Mouse (Mus musculus) cerebellum, adult 11 months (tissue): ENCODE measurements around the gene Mtx1.

ENCODE experiments used
- DNase-seq: peaks from one replicate; pipeline ENCODE4 v3.0.0; 2022

Gene Mtx1

DNA sequence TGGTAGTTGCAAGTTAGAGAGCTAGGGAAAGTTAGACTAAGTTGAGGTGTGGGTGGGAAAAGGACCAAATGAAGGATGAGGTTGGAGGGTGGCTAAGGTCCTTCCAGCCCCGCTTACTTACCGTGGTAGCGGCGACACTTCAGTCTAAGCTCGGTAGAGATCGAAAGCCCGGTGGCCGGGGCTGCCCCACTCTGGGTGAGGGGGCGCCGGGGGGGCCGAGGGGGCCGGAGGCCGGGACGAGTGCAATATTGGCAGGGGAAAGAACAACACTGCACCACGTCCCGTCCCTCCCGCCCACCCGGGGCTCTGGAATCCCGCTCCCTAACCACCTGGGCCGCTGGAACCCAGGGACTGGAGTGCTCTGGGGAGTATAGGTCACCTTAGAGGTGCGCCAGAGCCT lies at the start of gene Mtx1:
Mtx1 (minus strand) TSS at position 189 of the 400 bp plus-strand sequence.
- no peak for DNase-seq

DNA sequence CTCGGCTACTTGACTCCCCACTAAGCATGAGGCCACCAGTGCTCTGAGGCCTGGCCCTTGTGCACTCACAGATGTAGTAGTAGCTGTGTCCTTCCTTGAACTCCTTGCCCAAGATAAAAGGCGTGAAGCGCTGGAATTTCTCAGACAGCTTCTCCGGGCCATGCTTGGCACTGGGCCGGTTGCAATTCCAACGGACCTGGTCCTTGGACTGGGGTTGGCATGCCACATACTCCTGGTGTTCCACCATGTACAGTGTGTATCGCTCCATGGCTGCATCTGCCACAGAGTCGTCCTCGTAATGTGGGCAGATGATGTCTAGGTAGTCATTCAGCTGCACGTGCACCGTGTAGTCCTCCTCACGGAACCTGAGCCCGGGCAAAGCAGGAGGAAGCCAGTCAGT lies 49.2 kb upstream of the Mtx1 start:
- DNase-seq = no peak

DNA sequence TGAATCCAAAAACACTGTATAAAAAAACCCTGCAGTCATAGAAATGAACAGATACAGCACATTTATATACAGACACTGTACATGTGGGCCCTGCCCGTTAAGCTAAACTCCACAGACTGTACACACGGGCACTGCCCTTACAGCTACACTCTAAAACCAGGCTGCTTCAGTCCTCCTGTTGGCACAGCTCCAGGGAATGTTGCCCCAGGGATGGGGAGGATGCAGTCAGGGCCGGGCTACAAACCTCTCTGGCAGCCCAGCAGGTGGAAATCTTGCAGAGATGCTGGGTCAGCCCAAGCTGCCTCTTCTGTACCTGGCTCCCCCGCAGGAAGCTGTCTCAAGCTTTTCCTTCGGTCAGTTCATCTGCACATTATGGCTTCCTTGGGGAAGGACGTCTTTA lies 44.9 kb upstream of the Mtx1 start:
- DNase-seq = no peak

DNA sequence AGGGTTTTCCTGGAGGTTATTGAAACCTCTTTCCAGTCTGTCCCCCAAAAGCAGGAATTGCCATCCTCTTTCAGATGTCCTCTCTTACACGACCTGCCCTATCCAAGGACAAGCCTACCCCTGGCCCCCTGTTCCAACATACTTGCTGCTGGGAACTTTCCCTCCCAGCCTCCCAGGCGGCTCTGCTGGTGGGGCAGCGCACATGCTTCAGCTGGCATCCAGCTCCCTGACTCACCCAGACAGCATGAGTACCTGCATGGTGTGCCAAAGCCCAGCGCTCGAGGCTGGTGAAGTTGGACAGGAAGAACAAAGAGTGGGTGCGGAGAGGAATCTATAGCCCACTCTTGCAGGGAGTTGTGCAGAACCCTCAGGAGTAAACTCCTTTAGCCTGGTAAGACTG lies 44.0 kb upstream of the Mtx1 start:
- peak; percentile 44 for DNase-seq

DNA sequence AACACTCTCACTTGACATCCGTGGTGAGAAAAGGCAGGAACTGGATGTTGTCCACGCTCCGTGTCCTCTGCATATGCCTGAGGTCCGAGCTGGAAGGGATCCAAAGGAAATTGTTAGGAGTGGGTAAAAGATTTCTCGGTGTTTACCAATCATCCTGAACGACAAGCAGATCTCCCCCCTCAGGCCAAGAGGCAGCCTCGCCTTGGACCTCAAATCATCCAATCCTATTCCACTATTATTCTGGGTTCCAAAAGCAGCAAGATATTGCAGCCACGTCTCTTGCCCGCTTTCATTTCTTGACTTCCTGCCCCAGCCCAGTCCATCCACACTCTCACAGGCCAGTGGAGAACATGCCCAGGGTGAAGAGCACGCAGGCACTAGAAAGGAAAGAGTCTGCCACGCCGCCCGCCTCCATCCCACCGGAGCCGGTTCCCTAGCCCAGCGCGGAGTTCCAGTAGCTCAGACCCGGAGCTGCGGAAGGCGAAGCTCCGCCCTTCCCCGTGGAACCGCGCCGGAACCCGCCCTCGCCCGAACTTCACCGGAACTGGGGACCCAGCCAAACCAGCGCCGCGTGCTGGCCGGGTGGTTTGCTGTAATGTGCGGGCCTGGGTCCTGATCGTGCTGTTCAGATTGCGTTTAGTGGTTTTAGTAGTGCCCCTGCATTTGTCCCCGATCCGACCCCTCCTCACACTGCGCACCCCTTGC lies 43.3 kb upstream of the Mtx1 start, which contains the start of gene Slc50a1:
Slc50a1 (minus strand) TSS at position 520 of the 705 bp plus-strand sequence.
- peak; percentile 81 for DNase-seq

DNA sequence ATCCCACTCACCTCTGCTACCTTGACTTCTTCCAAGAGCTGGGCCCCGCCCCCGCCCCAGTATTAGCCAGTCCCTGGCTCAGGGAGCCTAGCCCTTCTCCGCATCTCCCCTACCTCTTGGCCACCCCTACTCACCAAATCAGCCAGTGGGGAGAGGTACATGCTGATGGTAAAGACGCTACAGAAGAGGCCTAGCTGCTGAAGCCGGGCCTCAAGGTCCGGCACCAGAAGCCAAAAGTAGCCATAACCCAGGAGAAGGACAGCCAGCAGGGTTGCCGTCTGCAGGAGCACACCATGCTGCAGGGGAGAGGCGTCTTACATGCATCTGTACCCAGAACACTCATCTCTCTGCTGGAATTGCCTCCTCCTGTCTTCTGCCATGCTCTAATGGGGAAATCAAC lies 42.0 kb upstream of the Mtx1 start:
- DNase-seq = no peak

DNA sequence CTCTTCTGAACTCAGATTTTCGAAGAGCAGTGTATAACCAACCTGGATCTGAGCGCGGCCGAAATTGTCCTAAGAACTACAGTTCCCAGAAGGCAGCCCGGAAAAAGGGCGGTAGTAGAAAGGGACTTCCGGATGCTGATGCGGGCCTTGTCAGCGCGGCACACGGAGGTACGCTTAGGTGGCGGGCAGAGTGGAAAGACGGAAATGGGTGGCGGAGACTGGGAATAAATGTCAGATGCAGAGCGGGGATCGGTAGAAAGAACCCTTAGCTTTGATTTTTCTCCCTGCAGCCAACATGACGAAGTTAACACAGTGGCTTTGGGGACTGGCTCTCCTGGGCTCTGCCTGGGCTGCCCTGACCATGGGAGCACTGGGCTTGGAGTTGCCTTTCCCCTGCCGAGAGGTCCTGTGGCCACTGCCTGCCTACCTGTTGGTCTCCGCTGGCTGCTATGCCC lies 39.6 kb upstream of the Mtx1 start:
- DNase-seq = peak; percentile 71

DNA sequence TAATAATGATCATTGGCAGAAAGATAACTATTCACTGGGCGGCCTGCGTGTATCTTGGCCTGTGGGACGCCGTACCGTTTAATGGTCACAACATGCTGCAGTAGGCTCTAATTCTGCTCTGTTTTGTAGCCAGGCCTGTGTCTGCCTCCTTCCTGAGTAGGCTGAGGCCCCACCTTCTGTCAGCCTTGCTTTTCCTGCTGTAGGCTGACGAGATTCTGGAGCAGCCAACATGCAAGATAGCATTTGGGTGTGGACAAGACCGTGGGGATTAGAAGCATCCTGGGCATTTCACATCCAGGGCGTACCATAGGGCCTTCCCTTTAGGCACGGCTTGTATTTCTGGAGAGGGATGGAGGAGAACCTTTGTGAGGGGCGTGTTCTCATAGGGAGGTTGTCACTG lies 35.5 kb upstream of the Mtx1 start:
- no peak for DNase-seq

DNA sequence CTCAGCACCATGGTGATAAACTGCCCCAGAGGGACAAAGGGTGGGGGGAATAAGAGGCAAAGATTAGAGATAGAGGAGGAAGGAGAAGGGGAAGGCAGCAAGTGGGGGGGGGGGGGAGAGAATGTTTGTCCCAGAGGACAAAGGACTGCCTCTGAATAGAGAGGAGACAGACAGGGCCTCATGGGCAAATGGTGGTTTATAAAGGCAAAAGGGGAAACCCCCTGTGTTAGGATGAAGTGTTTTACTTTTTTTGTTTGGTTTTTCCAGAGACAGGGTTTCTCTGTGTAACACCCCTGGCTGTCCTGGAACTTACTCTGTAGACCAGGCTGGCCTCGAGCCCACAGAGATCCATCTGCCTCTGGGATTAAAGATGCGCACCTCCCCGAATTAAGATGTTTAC lies 33.3 kb upstream of the Mtx1 start:
- DNase-seq = no peak

DNA sequence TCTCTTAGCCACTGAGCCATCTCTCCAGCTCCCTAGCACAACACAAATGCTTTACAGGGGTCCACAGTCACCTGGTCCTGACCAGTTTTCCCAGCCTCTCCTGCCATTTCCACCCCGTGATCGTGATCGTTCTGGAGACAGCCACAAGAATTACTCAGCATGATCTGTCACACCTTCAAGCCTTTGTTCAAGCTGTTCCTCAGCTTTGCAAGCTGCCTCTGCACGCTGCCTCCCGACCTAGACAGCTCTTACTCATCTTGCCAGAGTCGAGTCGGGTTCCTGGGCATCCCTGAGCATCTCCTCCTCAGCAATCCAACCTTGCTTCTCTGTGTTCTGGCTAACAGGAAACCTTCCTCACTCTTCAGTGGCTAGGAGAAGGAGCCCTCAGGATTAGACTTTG lies 32.2 kb upstream of the Mtx1 start, which contains the start of gene Dpm3:
Dpm3 (plus strand) TSS at position 283 of the 400 bp plus-strand sequence.
- DNase-seq = no peak

DNA sequence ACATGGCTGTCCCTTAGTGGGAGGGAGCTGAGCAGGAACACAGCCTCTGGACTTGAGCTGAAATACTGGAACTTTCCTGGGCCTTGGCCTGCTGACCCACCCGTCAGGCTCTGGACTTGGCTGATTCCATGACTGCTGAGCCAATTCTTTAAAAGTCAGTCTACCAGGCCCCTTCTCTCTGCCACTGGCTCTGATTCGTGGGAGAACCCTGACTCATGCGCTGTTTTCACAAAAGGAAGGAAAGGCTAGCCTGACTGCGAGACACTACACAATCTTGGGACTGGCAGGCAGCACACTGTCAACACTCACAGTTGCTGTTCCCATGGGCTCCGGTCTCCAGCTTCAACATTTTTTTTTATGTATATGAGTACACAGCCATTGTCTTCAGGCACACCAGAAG lies 29.3 kb upstream of the Mtx1 start:
- DNase-seq = no peak

DNA sequence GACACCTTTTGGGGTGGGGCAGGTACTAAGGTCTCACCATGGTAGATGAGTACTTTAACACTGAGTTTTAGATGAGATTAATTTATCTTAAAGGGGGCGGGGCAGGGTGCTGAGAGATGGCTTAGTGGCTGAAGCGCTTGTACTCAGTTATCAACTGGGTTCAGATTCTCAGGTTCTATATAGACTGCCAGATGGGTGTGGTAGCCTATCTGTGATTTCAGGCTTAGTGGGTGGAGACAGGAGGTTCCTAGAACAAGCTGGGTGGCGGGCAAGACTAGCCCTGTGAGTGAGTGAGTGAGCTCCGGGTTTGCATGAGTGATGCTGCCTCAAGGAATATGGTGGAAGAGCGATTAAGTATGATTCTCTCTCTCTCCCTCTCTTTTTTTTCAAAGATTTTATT lies 28.1 kb upstream of the Mtx1 start:
- no peak for DNase-seq

DNA sequence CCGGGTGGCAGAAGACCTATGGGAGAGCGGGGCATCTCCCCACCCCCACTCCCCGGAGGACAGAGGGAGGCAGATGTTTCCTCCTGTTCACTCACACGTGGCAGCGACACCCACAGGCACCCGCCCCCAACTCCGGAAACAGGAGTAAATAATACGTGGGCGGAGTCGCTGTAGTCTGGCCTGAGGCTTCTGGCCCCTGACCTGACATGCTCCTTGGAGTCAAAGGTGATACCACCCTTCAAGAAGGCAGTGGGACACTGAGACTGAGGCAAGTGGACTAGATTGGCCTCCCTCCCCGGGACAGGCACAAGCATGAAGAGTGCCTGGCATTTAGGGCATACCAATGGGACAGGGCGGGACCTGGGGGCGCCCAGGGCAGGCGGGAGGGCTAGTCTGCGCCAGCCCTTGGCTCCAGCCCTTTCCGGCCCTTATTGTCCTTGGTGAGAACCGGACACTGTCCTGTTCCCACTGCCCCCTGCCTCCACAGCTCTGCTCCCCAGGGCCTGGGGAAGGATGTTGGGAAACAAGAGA lies 24.5 kb upstream of the Mtx1 start:
- no peak for DNase-seq

DNA sequence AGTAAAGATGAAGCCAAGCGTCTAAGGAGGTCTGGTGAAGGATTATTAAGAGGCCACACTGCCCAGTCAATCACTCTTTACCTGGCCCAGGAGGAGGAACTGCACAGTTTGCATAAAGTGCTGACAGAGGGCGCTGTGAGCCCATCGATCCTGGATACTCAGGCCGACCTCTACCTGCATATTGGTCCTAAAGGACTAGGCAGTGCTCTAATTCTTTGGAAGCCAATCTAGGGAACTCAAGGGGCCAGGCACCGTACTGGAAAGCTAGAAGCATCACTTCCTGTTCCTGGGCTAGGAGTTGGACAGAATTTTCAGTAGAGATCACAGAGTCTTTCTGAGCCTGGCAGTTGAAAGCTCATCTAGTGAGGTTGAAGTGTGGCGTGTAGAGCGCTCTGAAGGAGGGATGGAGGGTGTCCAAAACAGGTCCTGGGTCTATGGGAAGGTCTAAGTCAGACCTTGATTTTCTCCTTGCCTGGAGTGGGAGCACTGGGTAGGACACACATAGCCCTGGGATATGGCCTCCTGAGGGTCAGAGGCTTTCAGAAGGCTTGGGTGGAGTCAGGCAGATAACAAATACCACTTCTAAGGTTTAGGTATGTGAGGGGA lies 23.6 kb upstream of the Mtx1 start:
- DNase-seq = peak; percentile 58

DNA sequence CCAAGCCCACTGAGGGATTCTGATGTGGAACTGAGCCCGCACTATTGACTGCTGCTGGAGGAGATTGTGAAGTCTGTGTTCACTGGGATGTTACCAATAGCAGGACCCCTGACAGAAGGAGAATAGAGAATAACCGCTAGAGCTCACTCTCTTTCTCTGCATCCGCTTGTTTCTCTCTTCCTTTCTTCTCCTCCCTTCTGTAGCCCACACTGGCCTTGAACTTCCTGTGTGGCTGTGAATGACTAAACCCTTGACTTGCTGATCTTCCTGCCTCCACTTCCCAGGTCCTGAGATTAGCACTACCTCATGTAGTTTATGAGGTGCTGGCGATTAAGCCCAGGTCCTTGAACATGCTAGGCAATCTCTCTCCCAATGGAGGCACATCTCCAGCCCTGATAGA lies 20.6 kb upstream of the Mtx1 start:
- DNase-seq = no peak

DNA sequence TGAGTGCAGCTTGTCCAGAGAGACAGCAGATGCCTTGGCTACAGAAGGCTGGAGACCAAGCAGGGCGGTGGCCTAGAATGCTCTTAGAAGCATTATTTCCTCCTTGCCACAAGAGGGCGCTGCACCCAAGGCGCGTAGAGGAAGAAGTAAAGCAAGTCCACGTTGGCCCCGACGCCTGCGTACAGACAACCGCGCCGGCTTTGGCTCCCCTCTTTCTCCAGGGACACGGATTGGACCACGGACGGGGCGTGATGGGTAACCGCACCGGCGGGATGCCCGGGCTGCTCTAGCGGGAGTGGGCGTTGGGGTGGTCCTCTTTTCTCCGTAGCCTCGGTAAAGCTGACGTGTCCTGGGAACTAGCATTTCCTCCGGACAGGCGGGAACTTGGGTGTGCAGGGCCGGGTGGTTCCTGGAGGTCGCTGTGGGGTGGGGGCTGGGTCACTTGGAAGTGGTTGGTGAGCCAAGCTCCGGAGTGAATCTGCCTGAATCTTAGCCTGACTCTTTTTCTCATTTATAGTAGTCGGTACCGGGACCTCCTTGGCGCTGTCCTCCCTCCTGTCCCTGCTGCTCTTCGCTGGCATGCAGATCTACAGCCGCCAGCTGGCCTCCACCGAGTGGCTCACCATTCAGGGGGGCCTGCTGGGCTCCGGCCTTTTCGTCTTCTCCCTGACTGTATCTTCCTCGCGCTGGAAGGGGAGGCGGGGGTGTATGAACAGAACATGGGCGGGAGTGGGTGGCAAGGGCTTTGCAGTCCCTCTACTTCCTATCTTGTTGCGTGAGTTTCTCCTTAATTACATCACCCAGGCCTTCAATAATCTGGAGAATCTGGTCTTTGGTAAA lies 19.6 kb upstream of the Mtx1 start, which contains the start of gene Trim46:
Trim46 (minus strand) TSS at position 49 of the 840 bp plus-strand sequence.
- peak; percentile 89 for DNase-seq

DNA sequence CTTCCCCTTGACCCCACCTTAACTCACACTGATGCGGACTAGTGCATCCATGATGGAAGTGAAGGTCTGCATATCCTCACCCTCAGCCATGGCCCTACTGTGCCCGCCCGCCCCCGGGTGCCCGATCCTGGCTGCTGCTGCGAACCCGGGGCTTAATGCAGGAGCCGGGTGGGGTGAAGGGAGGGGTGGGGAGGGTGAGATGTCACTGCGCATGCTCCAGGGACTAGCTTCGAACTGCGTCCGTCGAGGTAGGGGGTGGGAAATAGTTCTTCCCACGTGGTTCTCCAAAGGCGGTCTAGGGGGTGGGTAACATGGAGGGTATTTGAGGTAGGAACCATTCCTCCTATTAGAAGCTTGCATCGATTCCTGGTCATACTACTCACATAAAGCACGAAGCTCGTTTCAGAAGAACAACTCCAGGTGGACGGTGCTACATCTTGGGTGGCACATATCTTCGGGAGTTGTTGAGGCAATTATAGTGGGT lies 18.8 kb upstream of the Mtx1 start, which contains the start of gene Krtcap2:
Krtcap2 (plus strand) TSS at position 279 of the 484 bp plus-strand sequence.
- peak; percentile 72 for DNase-seq

DNA sequence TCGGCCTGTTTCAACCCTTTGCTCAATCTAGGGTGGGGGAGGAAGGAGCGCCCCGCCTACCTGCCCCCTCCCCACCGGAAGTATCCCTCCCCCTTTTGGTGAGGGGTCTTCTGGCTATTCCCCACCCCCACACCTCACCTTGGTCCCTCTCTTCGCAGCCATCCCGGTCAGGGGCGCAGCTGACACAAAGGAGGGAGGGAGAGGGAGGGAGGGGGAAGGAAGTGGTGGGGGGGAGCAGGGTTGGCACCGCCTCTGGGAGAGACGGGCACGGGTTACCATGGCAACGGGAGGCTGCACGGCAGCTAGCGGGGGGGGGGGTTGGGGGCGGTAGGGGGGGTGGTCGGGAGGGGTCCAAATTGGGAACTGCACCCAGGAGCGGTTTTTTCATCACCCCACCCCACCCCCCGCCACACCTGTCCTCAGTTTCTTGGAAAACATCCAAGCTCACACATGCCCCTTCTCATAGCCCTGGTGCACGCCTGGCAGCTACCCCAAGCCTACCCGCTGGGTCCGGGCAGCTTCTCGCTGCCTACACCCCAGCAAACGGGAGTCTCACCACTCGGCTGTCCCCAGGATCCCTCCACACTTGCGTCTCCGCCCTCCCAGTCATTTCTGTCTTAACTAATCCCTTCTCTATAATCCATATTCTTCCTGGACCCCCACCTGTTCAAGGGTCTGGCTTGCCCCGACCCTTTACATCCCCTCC lies 18.2 kb upstream of the Mtx1 start:
- DNase-seq = peak; percentile 80

DNA sequence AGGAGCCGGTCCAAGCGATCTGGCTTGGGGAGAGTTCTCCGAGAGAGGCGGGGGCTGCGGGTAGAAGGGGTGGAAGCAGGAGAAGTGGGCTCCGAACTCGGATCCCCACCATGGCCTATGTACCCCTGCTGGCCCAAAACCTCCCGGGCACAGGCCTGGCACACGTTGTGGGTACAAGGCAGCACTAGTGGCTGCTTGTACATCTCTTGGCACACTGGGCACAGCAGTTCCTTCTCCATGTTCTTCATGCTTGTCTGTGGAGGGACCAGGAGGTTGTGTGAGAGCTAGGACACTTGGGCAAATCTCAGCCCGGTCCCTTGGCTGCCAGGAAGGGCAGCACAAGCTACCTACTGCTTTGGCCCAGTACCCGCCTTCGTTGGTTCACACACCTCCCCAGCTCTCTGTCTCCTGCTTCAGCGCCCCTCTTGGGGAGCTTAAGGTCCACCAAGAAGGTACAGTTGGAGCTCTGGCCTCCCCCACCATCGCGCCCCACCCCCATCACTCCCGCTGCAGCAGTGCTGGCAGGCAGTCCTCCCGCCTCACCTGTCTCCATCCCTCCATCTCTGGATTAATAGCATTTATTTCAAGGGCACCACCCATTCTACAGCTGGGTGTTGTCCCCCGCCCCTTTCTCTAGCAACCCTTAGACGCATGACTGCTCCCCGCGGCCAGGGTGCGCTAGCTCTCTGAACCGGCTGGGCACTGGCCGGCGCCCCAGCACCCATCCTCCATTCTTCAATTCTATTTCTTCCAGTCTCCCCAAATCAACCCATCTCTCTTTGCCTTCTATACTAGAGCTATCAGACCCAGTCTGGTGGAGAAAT lies 17.5 kb upstream of the Mtx1 start:
- DNase-seq = peak; percentile 54

DNA sequence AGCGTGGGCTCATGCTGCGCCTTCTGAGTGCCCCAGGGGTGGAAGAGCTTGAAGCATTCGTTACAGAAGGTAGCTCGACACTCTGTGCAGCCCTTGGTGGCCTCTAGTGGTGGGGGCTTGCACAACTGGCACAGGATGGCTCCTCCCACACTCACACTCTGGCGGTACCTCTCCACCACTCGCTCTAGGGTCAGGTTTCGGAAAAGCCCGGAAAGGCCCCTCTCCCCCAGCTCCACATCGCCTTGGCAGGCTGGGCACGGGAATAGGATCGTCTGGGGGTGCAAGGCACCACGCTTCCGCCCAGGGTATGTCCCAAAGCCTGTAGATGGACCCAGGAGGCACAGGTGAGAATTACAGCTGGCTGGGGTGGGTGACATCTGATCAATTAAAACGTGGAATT lies 16.7 kb upstream of the Mtx1 start:
- no peak for DNase-seq

DNA sequence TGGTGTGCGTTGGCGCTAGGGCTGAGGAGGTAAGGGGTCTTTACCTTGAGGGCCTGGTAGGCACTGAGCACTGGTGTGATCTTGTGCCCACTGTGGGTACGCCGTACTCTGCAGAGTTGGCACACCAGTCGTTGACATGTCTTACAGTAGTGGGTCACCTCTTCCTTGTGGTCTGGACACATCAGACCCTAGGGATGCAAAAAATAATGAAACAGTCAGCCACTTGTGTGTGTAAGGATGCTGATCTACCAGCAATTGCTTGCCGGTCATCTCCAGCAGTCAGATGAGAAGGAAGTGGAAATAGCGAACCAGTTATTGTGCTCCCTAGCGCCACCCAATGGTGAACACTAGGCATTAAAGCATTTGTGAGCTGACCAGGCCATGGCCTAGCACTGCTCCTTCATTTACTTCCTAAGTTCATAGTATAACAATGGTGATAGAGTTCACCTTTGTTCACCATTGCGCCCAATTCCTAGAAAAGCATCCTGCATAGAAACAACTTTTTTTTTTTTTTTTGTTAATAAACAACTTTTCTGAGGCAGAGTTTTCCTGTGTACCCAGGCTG lies 15.5 kb upstream of the Mtx1 start:
- DNase-seq = peak; percentile 68
